Mouse (Mus musculus) MEL (cell line): ENCODE measurements at regions not wholly inside any gene's neighbourhood (a gene's known extent, or its start where the extent isn't known, plus 50 kb on each side); places are given as distances from the start of the nearest gene placed in this dataset.

ENCODE experiments used
- DNase-seq: peaks from one replicate; pipeline ENCODE4 v3.0.0; 2011; ENCODE audit warnings: low read depth, low spot score
- H3K27ac ChIP-seq: 2 replicates; pipeline ENCODE4 v1.5.1; 2012; ENCODE audit warnings: low read depth, mild to moderate bottlenecking, control low read depth, low read length, moderate library complexity; ENCODE audit not compliant: control insufficient read depth
- H3K27me3 ChIP-seq, 2 experiments: fragments of 150-350 bp in 1 of 2; sonication (generic) in 1 of 2; 2 replicates each; pipeline ENCODE4 v1.6.1; 2012; ENCODE audit warnings: low read length in 2 of 2, mild to moderate bottlenecking in 2 of 2, improper control_type of control experiment in 1 of 2, moderate library complexity in 1 of 2; ENCODE audit not compliant: insufficient read depth in 2 of 2, control insufficient read depth in 1 of 2
- H3K36me3 ChIP-seq, 2 experiments: 2 replicates each; pipeline ENCODE4 v1.6.1; 2012 to 2014; ENCODE audit warnings: low read length in 2 of 2, improper control_type of control experiment in 1 of 2, inconsistent platforms in 1 of 2, mild to moderate bottlenecking in 1 of 2; ENCODE audit not compliant: insufficient read depth in 2 of 2, control insufficient read depth in 1 of 2
- H3K4me1 ChIP-seq, 2 experiments: fragments of 150-350 bp in 1 of 2; sonication (generic) in 1 of 2; 2 replicates each; pipeline ENCODE4 v1.6.1; 2012; ENCODE audit warnings: low read length in 2 of 2, improper control_type of control experiment in 1 of 2, mild to moderate bottlenecking in 1 of 2; ENCODE audit not compliant: insufficient read depth in 2 of 2, control insufficient read depth in 1 of 2
- H3K4me3 ChIP-seq, 2 experiments: fragments of 150-350 bp in 1 of 2; sonication (generic) in 1 of 2; 2 replicates each; pipeline ENCODE4 v1.5.1; 2012; ENCODE audit warnings: low read depth in 2 of 2, low read length in 2 of 2, mild to moderate bottlenecking in 2 of 2, moderate library complexity in 2 of 2, control low read depth in 1 of 2, improper control_type of control experiment in 1 of 2; ENCODE audit not compliant: control insufficient read depth in 1 of 2, insufficient read depth in 1 of 2
- H3K79me2 ChIP-seq: 2 replicates; pipeline ENCODE4 v1.6.1; 2012; ENCODE audit warnings: mild to moderate bottlenecking, low read length, moderate library complexity; ENCODE audit not compliant: control insufficient read depth, poor library complexity, insufficient read depth
- H3K9ac ChIP-seq: 2 replicates; pipeline ENCODE4 v1.6.1; 2012; ENCODE audit warnings: low read depth, mild to moderate bottlenecking, control low read depth, low read length, moderate library complexity; ENCODE audit not compliant: control insufficient read depth, poor library complexity, severe bottlenecking
- H3K9me3 ChIP-seq: fragments of 150-350 bp; sonication (generic); replicated peaks from 2 replicates; pipeline ENCODE4 v1.6.1; 2012; ENCODE audit warnings: mild to moderate bottlenecking, low read length, improper control_type of control experiment, moderate library complexity; ENCODE audit not compliant: insufficient read depth
- E2F4 ChIP-seq: IDR thresholded peaks from 2 replicates; pipeline ENCODE4 v1.6.1; 2011; ENCODE audit warnings: low read depth, low read length, improper control_type of control experiment, borderline replicate concordance
- ETS1 ChIP-seq: IDR thresholded peaks from 2 replicates; pipeline ENCODE4 v1.6.1; 2012; ENCODE audit warnings: low read depth, mild to moderate bottlenecking, inconsistent platforms, low read length, improper control_type of control experiment, moderate library complexity
- GATA1 ChIP-seq: IDR thresholded peaks from 2 replicates; pipeline ENCODE4 v1.6.1; 2011; ENCODE audit warnings: low read depth, low read length, improper control_type of control experiment
- KAT2A ChIP-seq: conservative IDR thresholded peaks from 2 replicates; pipeline ENCODE4 v1.6.1; 2012; ENCODE audit warnings: low read depth, low read length, improper control_type of control experiment, inconsistent platforms
- MAFK ChIP-seq: IDR thresholded peaks from 2 replicates; pipeline ENCODE4 v1.6.1; 2011; ENCODE audit warnings: low read depth, mild to moderate bottlenecking, low read length, improper control_type of control experiment, borderline replicate concordance
- MEF2A ChIP-seq: IDR thresholded peaks from 2 replicates; pipeline ENCODE4 v1.6.1; 2014; ENCODE audit warnings: low read depth, mild to moderate bottlenecking, inconsistent platforms, low read length, improper control_type of control experiment; ENCODE audit not compliant: poor library complexity, insufficient replicate concordance, severe bottlenecking; ENCODE audit errors: extremely low read depth
- NELFE ChIP-seq: IDR thresholded peaks from 2 replicates; pipeline ENCODE4 v1.6.1; 2011; ENCODE audit warnings: low read depth, low read length, improper control_type of control experiment
- POLR2A ChIP-seq, 2 experiments: IDR thresholded peaks; 2 replicates each; pipeline ENCODE4 v1.6.1; 2011 to 2012; ENCODE audit warnings: low read length in 2 of 2, mild to moderate bottlenecking in 2 of 2, control low read depth in 1 of 2, improper control_type of control experiment in 1 of 2, low read depth in 1 of 2, moderate library complexity in 1 of 2; ENCODE audit not compliant: control insufficient read depth in 1 of 2, insufficient read depth in 1 of 2, poor library complexity in 1 of 2
- SIN3A ChIP-seq: IDR thresholded peaks from 2 replicates; pipeline ENCODE4 v1.6.1; 2012; ENCODE audit warnings: low read length, improper control_type of control experiment, inconsistent platforms
- TCF12 ChIP-seq: IDR thresholded peaks from 2 replicates; pipeline ENCODE4 v1.6.1; 2014; ENCODE audit warnings: low read depth, mild to moderate bottlenecking, inconsistent platforms, low read length, improper control_type of control experiment, moderate library complexity
- UBTF ChIP-seq: IDR thresholded peaks from 2 replicates; pipeline ENCODE4 v1.6.1; 2012; ENCODE audit warnings: low read depth, mild to moderate bottlenecking, inconsistent platforms, low read length, improper control_type of control experiment, moderate library complexity, borderline replicate concordance; ENCODE audit not compliant: insufficient read depth
- USF2 ChIP-seq, 2 experiments: IDR thresholded peaks; 2 replicates each; pipeline ENCODE4 v1.6.1; 2011 to 2012; ENCODE audit warnings: improper control_type of control experiment in 2 of 2, low read length in 2 of 2, borderline replicate concordance in 1 of 2, inconsistent platforms in 1 of 2, low read depth in 1 of 2, mild to moderate bottlenecking in 1 of 2; ENCODE audit not compliant: insufficient read depth in 1 of 2
- ZC3H11A ChIP-seq: IDR thresholded peaks from 2 replicates; pipeline ENCODE4 v1.6.1; 2012; ENCODE audit warnings: low read depth, mild to moderate bottlenecking, inconsistent platforms, low read length, improper control_type of control experiment
- ZKSCAN1 ChIP-seq: IDR thresholded peaks from 2 replicates; pipeline ENCODE4 v1.6.1; 2012; ENCODE audit warnings: low read depth, mild to moderate bottlenecking, inconsistent platforms, low read length, improper control_type of control experiment, moderate library complexity
- ZMIZ1 ChIP-seq: IDR thresholded peaks from 2 replicates; pipeline ENCODE4 v1.6.1; 2012; ENCODE audit warnings: low read depth, mild to moderate bottlenecking, inconsistent platforms, low read length, improper control_type of control experiment, moderate library complexity
- ZNF384 ChIP-seq: IDR thresholded peaks from 2 replicates; pipeline ENCODE4 v1.6.1; 2012; ENCODE audit warnings: low read depth, mild to moderate bottlenecking, inconsistent platforms, low read length, improper control_type of control experiment

- H3K79me2 ChIP-seq, result no peaks in the 10 kb centered on the region
Observed at GRCm38 (mm10) chr13:70124860-70125545, 322.8 kb downstream of the Med10 start.

GRCm38 (mm10) chr13:70127310-70127709 is 325.1 kb downstream of the Med10 start:
- Histone ChIP-seq H3K9me3 (no peaks in the 10 kb centered on the region), H3K27ac (no peak overlapping the region)
- no peak for TF ChIP-seq E2F4
- no peak for TF ChIP-seq POLR2A (IDR thresholded peaks at IDR 0.05; ENCODE audit: control insufficient read depth in 1 of 2, insufficient read depth in 1 of 2, low read depth in 1 of 2, low read length in 2 of 2, poor library complexity in 1 of 2)
- TF ChIP-seq MAFK, result no peak
- TF ChIP-seq ETS1, result no peak
- no peak for TF ChIP-seq ZKSCAN1
- TF ChIP-seq GATA1, result no peak
- no peak for TF ChIP-seq NELFE
- TF ChIP-seq KAT2A, result no peak
- TF ChIP-seq, all 39 proteins: peak for 0
- H3K27me3 ChIP-seq, result no peaks in the 10 kb centered on the region
- H3K79me2 ChIP-seq, result no peaks in the 10 kb centered on the region
- H3K4me3 ChIP-seq, result no peak overlapping the region
- H3K4me1 ChIP-seq, result peaks cover 0 to 3% of the 10 kb centered on the region in 2 experiments; a peak in 1 of 4 replicates
- DNase-seq, result no peak
- no peak overlapping the region for H3K9ac ChIP-seq
- H3K36me3 ChIP-seq, result no peaks in the 10 kb centered on the region

More at GRCm38 (mm10) chr13:70124860-70125545, 322.8 kb downstream of the Med10 start:
- TF ChIP-seq ZC3H11A, result no peak
- no peak for TF ChIP-seq MEF2A
- no peak for TF ChIP-seq SIN3A
- no peak for TF ChIP-seq TCF12
- TF ChIP-seq UBTF, result no peak
- TF ChIP-seq ZMIZ1, result no peak
- TF ChIP-seq ZNF384, result no peak
- TF ChIP-seq USF2 (IDR thresholded peaks at IDR 0.05; ENCODE audit: borderline replicate concordance in 1 of 2, insufficient read depth in 1 of 2, low read depth in 1 of 2, low read length in 2 of 2), result no peak
- no peak for TF ChIP-seq MAFK
- Histone ChIP-seq H3K9ac (no peak overlapping the region), H3K36me3 (no peaks in the 10 kb centered on the region), H3K27me3 (no peaks in the 10 kb centered on the region), H3K4me3 (no peak overlapping the region), H3K9me3 (no peaks in the 10 kb centered on the region), H3K4me1 (peaks cover 0 to 3% of the 10 kb centered on the region in 2 experiments; a peak in 1 of 4 replicates), H3K27ac (no peak overlapping the region)
- DNase-seq, result no peak
